Mouse (Mus musculus) heart, embryonic 16.5 days (tissue): ENCODE results near the gene Irf2bp1. TPM values are rescaled to one million over a fixed set of nuclear protein-coding genes. Genes with fewer than 3 reads are reported as not detected.
A peak's percentile ranks its signal among the peaks of the same experiment; 100 is the strongest.

ENCODE experiments used
- ATAC-seq: fragments of 200-750 bp; cut with Nextera tagmentation; replicated peaks from 2 replicates; pipeline ENCODE4 v1.8.0; 2017; ENCODE audit warnings: moderate number of reproducible peaks; ENCODE audit not compliant: insufficient read depth, low FRiP score; ENCODE audit errors: extremely low read depth
- H3K27ac ChIP-seq: fragments of 300-500 bp; sonication (generic); 2 replicates; pipeline ENCODE4 v1.5.1; 2014; ENCODE audit warnings: mild to moderate bottlenecking, low read length, control low read depth, moderate library complexity
- H3K27me3 ChIP-seq: fragments of 300-500 bp; sonication (generic); 2 replicates; pipeline ENCODE4 v1.6.1; 2014; ENCODE audit warnings: low read length, mixed read lengths; ENCODE audit not compliant: control insufficient read depth, insufficient read depth
- H3K36me3 ChIP-seq: fragments of 300-500 bp; sonication (generic); 2 replicates; pipeline ENCODE4 v1.6.1; 2014; ENCODE audit not compliant: control insufficient read depth, insufficient read depth
- H3K4me1 ChIP-seq: fragments of 300-500 bp; sonication (generic); 2 replicates; pipeline ENCODE4 v1.6.1; 2014; ENCODE audit warnings: low read length, mixed read lengths; ENCODE audit not compliant: control insufficient read depth, insufficient read depth
- H3K4me2 ChIP-seq: fragments of 300-500 bp; sonication (generic); 2 replicates; pipeline ENCODE4 v1.6.1; 2014; ENCODE audit warnings: low read depth, mild to moderate bottlenecking, control low read depth, low read length
- H3K4me3 ChIP-seq: fragments of 300-500 bp; sonication (generic); 2 replicates; pipeline ENCODE4 v1.5.1; 2014; ENCODE audit warnings: mild to moderate bottlenecking, control low read depth, low read length
- H3K9ac ChIP-seq: fragments of 300-500 bp; sonication (generic); 2 replicates; pipeline ENCODE4 v1.6.1; 2014; ENCODE audit warnings: low read length, control low read depth
- H3K9me3 ChIP-seq: fragments of 300-500 bp; sonication (generic); replicated peaks from 2 replicates; pipeline ENCODE4 v1.6.1; 2016; ENCODE audit warnings: low read length; ENCODE audit not compliant: control insufficient read depth
- WGBS: fragments of 180-500 bp; shearing (Covaris S2); extraction: QIAGEN DNeasy Blood & Tissue Kit; methylation state at CpG from one replicate; pipeline ENCODE4 v1.1.7; 2014; 5-methylcytosine and 5-hydroxymethylcytosine counted together
- polyA plus RNA-seq: library from polyadenylated mRNA; unstranded; fragments of >200 nt; fragmentation: Nextera tagmentation; extraction: Ambion mirVana; gene quantifications from 2 replicates; pipeline ENCODE4 v1.2.1, GENCODE M21; 2015

Gene Irf2bp1
- polyA plus RNA-seq, 1 experiment from 2014 or later = 12.5 TPM

- Histone ChIP-seq H3K9ac (peak overlapping the region; percentile 70), H3K36me3 (peaks cover 19% of the 10 kb centered on the region), H3K9me3 (no peaks in the 10 kb centered on the region), H3K4me3 (peak overlapping the region; percentile 47), H3K27ac (peak overlapping the region; percentile 71), H3K27me3 (no peaks in the 10 kb centered on the region), H3K4me1 (peaks cover 45% of the 10 kb centered on the region), H3K4me2 (peak overlapping the region; percentile 73)
- WGBS = 2% methylated on average over 17 of the region's 17 CpGs
- ATAC-seq = peak; percentile 42
These were observed 871 bp upstream of the Irf2bp1 start for GRCm38 (mm10) chr7:19002848-19003498.

GRCm38 (mm10) chr7:19004631-19005079 lies 811 bp downstream of the Irf2bp1 start:
- Histone ChIP-seq H3K27me3 (no peaks in the 10 kb centered on the region), H3K4me2 (peak overlapping the region; percentile 100), H3K36me3 (peaks cover 19% of the 10 kb centered on the region), H3K27ac (peak overlapping the region; percentile 96), H3K4me3 (peak overlapping the region; percentile 94), H3K9me3 (no peaks in the 10 kb centered on the region), H3K9ac (peak overlapping the region; percentile 94), H3K4me1 (peaks cover 45% of the 10 kb centered on the region)
- ATAC-seq = no peak
- 8% methylated on average over 34 of the region's 34 CpGs for WGBS

GRCm38 (mm10) chr7:19005417-19006121 lies 1.7 kb downstream of the Irf2bp1 start:
- H3K9me3 ChIP-seq = no peaks in the 10 kb centered on the region
- 0 out of 2 replicates have a peak overlapping the region, but pooled peaks have one; percentile 94 for H3K4me3 ChIP-seq
- H3K4me1 ChIP-seq = peaks cover 41% of the 10 kb centered on the region
- H3K36me3 ChIP-seq = peaks cover 19% of the 10 kb centered on the region
- H3K9ac ChIP-seq = no peak overlapping the region
- H3K4me2 ChIP-seq = peak overlapping the region; percentile 100
- no peak overlapping the region for H3K27ac ChIP-seq
- WGBS = 80% methylated on average over 34 of the region's 34 CpGs
- no peaks in the 10 kb centered on the region for H3K27me3 ChIP-seq
- no peak for ATAC-seq

GRCm38 (mm10) chr7:19006476-19006875 lies 2.6 kb downstream of the Irf2bp1 start:
- peak overlapping the region; percentile 26; the same call in 1 of the 2 replicates for H3K4me2 ChIP-seq

GRCm38 (mm10) chr7:19007026-19007977 lies 3.5 kb downstream of the Irf2bp1 start:
- H3K4me3 ChIP-seq = no peak overlapping the region
- no peak overlapping the region for H3K27ac ChIP-seq
- no peak for ATAC-seq
- no peaks in the 10 kb centered on the region for H3K27me3 ChIP-seq
- H3K9ac ChIP-seq = no peak overlapping the region; the same call in 1 of the 2 replicates
- WGBS = 75% methylated on average over 13 of the region's 13 CpGs
- H3K36me3 ChIP-seq = peaks cover 19% of the 10 kb centered on the region
- peaks cover 38% of the 10 kb centered on the region for H3K4me1 ChIP-seq
- H3K9me3 ChIP-seq = no peaks in the 10 kb centered on the region
- no peak overlapping the region for H3K4me2 ChIP-seq

More at GRCm38 (mm10) chr7:19006476-19006875, 2.6 kb downstream of the Irf2bp1 start:
- Histone ChIP-seq H3K4me1 (peaks cover 37% of the 10 kb centered on the region), H3K36me3 (peaks cover 19% of the 10 kb centered on the region), H3K27me3 (no peaks in the 10 kb centered on the region), H3K4me3 (no peak overlapping the region), H3K9ac (no peak overlapping the region), H3K27ac (no peak overlapping the region), H3K9me3 (no peaks in the 10 kb centered on the region)
- ATAC-seq = no peak
- 7% methylated on average over 12 of the region's 12 CpGs for WGBS

GRCm38 (mm10) chr7:19010581-19010980 lies 6.7 kb downstream of the Irf2bp1 start:
- Histone ChIP-seq H3K9ac (no peak overlapping the region), H3K4me1 (peaks cover 30% of the 10 kb centered on the region), H3K27me3 (no peaks in the 10 kb centered on the region), H3K27ac (no peak overlapping the region), H3K36me3 (peaks cover 12% of the 10 kb centered on the region), H3K4me3 (no peak overlapping the region), H3K9me3 (no peaks in the 10 kb centered on the region), H3K4me2 (no peak overlapping the region)
- WGBS = 83% methylated on average over 7 of the region's 7 CpGs
- ATAC-seq = no peak

GRCm38 (mm10) chr7:19012025-19012621 lies 8.3 kb downstream of the Irf2bp1 start:
- Histone ChIP-seq H3K4me3 (peak overlapping the region; percentile 57), H3K9ac (peak overlapping the region; percentile 85), H3K9me3 (no peaks in the 10 kb centered on the region), H3K36me3 (peaks cover 2% of the 10 kb centered on the region; the same call in 1 of the 2 replicates), H3K4me2 (peak overlapping the region; percentile 93), H3K27ac (peak overlapping the region; percentile 73), H3K4me1 (peaks cover 15% of the 10 kb centered on the region), H3K27me3 (no peaks in the 10 kb centered on the region)
- 2% methylated on average over 28 of the region's 31 CpGs for WGBS
- ATAC-seq = peak; percentile 56

- no peak overlapping the region for H3K27ac ChIP-seq
- ATAC-seq = no peak
- H3K9ac ChIP-seq = no peak overlapping the region
- H3K4me3 ChIP-seq = no peak overlapping the region
- peaks cover 15% of the 10 kb centered on the region; the same call in 1 of the 2 replicates for H3K4me1 ChIP-seq
- no peaks in the 10 kb centered on the region for H3K27me3 ChIP-seq
- no peak overlapping the region for H3K4me2 ChIP-seq
- H3K9me3 ChIP-seq = no peaks in the 10 kb centered on the region
- 40% methylated on average over 2 of the region's 2 CpGs for WGBS
- no peaks in the 10 kb centered on the region for H3K36me3 ChIP-seq
These were observed 9.0 kb downstream of the Irf2bp1 start for GRCm38 (mm10) chr7:19012882-19013281.
